Mouse (Mus musculus) left cerebral cortex, adult 9 months (tissue): ENCODE measurements around the gene Slc31a2.

Source experiments
- DNase-seq, 2 experiments: peaks; one replicate each; pipeline ENCODE4 v3.0.0; 2022; ENCODE audit warnings: low spot score in 2 of 2

Slc31a2 gene

DNA sequence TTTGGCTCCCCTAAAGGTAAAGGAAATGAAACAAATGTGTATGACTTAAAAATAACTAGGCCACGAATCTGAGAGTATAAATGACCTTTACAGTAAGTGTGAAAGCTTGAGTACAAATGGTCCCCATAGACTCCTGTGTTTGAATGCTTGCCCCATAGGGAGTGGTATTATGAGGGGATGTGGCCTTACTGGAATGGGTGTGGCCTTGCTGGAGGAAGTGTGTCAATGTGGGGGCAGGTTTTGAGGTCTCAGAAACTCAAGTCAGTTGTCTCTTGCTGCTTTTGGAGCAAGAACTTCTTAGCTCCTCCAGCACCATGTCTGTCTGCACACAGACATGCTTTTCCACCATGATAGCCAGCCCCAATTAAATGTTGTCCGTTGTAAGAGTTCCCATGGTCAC is 54.1 kb downstream of the Slc31a2 start:
- DNase-seq = no peak

DNA sequence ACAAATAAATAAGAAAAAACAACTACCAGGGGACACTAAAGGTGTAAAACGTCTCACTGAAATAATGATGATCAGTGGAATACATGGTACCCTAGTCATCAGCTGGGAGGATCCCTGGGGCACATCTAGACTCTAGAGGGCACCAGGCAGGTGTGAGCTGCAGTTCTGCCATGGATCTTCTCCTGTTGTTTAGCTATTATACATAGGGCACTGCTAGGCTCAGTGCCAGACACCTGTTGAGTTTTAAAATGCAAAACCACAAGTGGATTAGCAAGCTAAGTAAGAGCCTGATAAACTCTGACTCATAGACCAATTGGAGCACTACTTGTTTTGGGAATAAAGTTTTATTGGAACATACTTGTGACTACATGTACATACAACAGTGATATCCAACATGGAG is 55.9 kb downstream of the Slc31a2 start:
- DNase-seq = no peak

DNA sequence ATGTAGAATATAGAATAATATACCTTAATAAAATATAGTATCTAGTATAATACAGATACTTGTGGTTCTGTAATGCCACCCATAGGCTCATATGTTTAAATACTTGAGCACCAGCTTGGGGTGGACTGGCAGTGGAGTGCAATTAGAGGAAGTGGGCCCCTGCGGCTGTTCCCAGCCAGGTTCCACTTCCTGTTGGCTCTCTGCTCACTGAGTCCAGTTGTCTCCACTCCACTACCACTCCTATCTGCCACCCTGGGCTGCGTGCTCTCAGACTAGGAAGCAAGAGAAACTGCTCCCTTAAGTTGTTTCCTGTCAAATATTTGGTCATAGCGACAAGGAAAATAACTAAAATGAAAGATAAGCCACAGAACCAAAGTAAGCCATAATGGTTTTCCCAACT is 60.3 kb downstream of the Slc31a2 start:
- no peak for DNase-seq

DNA sequence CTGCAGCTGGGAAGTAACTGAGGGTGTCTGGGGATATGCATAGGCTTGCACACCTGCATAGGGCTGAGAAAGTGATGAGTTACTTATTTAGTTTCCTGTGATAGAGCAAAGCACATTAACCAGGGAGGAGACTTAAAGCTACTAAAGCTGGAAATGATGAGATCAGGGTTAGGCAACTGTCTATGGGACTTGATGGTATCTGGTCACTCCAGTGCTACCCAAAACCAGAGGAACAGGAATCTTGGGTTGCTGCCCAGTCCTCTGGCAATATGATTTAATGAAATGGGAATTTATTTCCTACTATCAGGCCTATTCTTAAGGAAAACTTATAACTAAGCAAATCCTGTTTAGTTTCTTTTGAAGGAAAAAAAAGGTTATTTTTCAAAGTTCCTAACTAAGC is 63.7 kb downstream of the Slc31a2 start:
- DNase-seq = no peak

- no peak for DNase-seq
Measured at GRCm38 (mm10) chr4:62328941-62329660, 66.7 kb downstream of the Slc31a2 start.

DNA sequence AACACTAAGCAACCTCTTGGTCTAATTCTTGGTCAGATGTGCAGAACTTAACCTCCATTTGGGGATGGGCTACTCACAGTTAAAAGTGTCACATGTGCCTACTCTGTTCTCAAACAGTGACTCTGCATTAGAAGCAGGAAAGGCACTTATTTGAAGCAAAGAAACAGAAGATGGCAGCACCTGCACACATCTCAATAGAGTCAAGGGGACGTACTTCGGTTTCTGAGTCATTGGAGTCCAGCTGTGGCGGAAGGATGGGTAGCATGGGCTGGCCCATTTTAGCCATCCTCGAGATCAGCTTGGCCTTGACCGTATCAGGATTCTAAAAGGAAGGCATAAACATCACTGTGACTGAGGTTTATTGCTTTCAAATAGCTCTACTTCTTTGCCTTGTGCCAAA is 69.6 kb downstream of the Slc31a2 start:
- no peak for DNase-seq

DNA sequence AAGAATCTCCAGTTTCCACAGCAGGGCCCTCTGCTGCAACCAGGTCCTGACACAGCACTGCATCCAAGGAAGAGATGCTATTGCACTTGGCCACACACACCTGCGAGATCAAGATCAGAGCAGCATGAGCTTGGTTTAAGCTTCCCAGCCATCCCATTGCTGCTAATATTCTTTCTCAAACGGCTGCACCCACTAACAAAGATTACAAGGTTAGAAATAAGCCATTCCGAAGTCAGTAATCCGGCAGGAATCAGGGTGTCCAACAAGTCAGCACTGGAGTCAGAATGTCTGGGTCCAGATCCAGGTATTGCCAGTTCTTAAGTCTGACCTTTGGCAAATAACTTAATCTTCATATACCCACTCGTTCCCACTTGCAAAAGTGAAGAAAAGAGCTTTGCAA is 76.2 kb downstream of the Slc31a2 start:
- no peak for DNase-seq

GRCm38 (mm10) chr4:62344000-62344399 is 81.6 kb downstream of the Slc31a2 start:
- DNase-seq = no peak

DNA sequence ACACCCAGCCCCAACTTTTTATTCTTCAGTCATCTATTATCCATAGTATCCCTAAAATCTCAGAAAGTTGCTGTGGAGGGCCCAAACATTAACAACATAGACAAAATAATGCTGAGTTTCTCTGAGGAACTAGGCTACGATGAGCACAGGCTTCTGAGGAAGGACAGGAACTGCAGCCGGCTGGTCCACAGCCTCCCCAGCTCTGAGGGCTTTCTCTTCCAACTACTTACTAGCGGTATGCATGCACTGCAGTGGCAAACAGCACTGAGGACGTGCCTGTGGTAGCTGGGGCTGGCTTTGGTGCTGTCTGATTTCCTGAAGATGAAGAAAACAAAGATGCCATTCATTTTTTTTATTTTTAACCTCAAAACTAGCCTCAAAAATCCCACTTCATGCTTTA is 83.5 kb downstream of the Slc31a2 start:
- no peak for DNase-seq

DNA sequence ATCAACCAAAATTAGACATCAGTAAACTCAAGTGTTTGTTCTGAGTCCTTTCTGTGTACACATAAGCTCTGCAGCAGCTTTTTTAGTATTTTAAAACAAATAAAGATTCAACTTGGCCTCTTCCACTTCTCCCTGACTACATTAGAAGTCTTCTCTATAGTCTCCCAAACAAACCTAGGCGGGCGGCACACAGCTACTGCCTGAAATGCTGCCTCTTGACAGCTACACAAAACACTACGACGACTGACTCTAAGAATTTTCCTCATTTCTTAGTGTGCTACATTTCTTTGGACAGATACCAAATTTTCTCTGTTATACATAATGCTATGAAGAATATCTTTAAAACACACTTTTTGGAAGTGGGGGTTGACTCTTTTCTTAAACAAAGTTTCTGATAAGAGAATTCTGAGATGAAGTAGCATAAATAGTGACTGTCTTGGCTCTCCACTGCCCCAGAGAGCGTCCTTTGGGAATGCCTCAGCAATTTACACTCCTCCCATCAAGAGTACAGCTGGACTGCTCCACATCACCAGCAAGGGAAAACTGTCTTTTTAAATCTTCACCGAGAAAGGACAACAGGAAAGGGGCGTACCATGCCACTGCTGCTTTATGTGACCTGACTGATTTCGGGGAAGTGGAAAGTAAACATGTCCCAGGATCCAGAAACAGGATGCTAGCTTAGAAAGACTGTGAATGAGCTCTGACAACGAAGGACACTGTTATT is 85.4 kb downstream of the Slc31a2 start:
- DNase-seq = no peak
